Mouse (Mus musculus) layer of hippocampus, postnatal 10 days (tissue): Measurements from ENCODE around the gene Lsr. TPM values are rescaled to one million over a fixed set of nuclear protein-coding genes. Genes with fewer than 3 reads are reported as not detected.
"Not testable (repeated sequence)": the region's sequence is repeated elsewhere in the genome, so short reads cannot be mapped to it uniquely, and the experiment has no call there.

Source experiments
- DNase-seq, 2 experiments: peaks; one replicate each; pipeline ENCODE4 v3.0.0; 2021; ENCODE audit warnings: low spot score in 2 of 2
- total RNA-seq, 2 experiments: library from RNA; stranded (reverse); gene quantifications; 2 replicates each; pipeline ENCODE4 v1.2.3; 2021

Gene Lsr
- total RNA-seq, 2 experiments from 2014 or later: 11.8 to 15.1 TPM

DNA sequence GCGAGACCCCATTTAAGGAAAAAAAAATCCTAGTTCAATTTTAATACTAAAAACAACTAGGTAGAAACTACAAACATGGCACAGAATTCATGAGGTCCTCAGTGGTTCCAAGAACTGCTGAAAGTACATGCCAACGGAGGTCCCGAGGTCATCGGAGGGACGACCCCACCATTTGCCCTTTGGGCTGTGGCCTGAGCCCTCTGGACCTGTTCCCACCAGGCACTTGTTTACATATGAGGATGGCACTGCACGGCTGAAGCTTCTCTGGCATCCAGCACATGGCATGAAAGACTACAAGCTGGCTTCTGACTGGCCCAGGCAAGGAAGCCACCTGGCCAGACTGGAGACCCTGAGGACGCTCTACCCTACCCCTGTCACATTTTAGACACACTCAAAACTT, 8.9 kb downstream of the Lsr start:
- no peak for DNase-seq

DNA sequence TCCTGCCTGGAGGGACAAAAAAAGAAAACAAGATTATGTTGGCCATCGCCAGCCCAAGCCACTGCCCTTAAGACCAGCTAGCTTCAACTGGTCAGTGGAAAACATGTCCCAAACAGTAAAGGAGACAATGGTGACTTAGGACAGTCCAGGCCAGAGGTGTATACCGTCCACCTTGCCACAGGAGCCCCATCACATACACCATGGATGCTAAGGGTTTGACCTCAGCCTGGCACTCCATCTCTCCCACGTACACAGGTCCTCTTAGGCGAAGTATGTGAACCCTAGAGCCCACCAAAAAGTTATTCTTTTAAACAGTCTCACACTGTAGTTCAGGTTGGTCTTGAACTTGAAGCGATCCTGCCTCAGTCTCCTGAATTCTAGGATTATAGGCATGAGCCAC, 10.4 kb downstream of the Lsr start:
- no peak for DNase-seq

- no peak for DNase-seq
Observed at GRCm38 (mm10) chr7:30959786-30960349, 13.4 kb downstream of the Lsr start.

DNA sequence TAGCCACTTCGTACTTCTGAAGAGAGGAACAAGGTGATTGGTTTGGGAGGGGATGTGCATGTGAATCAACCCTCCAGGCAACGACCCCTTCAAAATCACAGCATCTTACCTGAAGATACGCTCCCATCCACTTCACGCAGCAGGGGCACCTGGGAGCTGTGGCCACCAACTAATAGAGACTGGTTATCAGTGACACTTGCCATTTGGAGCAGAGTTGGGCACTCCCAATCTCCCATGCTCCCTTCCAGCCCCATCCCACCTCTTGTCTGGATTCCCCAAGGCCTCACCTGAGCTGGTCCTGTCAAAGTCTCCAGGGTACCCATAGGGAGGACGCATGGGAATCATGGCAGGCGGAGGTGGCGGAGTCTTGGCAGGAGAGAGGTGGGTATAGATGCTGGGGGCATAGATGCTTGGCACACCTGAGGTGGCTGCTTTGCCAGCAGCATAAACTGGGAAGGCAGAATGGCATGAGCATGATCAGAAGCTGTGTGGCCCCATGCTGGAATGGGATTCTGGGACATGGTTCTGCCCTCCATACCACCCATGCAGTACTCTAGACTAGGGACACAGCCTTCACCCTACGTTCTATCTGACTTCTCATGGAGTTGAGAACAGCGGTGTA, 14.3 kb downstream of the Lsr start:
- DNase-seq: no peak

DNA sequence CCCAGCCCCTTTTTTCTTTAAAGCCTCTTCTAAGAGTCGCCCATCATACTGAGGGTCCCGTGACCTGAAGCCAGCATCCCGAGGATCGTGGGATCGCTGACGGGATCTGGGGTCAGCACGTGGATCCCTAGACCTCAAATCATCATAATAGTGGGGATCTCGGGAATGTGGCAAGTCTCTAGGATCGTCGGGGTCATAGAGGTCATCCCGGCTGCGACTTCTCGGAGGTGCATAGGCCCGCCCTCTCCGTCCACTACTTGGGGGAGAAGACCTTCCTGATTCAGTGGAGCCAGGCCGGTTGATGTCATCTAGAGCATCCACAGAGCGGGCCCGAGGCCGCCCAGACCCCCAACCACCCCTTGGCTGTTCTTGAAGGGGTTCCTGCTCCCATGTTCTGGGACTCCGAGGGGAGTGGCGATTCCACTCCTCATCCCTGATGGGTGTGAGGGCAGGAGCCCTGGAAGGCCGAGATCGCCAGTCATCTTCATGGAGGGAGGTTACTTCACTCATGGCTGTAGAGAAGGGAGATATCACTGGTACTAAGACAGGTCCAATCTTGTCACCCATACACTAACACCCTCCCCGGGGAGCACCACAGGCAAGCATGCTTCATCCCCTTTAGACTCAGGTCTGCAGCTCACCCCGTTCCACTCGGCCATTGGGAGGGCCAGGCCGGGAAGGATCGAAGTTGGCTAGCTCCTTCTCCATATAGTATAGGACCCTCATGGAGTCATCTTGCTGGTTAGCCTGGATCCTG, 15.0 kb downstream of the Lsr start:
- DNase-seq: no peak

DNA sequence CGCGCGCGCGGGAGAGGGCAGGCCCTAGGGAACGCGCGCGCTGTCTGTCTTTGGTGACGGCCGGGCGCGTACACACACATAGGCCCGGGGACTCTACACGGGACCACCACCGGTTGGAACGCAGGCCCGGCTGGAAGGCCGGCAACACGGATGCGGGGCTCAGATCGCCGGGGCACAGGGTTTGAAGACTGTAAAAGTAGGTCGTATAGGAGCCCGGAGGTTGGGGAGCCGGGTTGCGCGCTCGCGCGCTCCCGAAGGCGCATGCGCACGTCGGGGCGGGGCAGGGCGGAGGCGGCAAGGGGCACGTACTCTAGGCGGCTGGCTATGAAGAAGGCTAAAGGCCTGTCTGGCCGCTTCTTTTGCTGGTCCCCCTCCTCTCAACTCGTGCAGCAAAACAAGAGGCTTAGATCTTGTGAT, 15.9 kb downstream of the Lsr start:
- DNase-seq: peak; percentile 88 to 93

- peak; percentile 76 to 83 for DNase-seq
Observed at GRCm38 (mm10) chr7:30956756-30957366, 16.4 kb downstream of the Lsr start, which contains the start of gene Usf2. TSS of gene Usf2 (minus strand) at chr7:30956803.

DNA sequence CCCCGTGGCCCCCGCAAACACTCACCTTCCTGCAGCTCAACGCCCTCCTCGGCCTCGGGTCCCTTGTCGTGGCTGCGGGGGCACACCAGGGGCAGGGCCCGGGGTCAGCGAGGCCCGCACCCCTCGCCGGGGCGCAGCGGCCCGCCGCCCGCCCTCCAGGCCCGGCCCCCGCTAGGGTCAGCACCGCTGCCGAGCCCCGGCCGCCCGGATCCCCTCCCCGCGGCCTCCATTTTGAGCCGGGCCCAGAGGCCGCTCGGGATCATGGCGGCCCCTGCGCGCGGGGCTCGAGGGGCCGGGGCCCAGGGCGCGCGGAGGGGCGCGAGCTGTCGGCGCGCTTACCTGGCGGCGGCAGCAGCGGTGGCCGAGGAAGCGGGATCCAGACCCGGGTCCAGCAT, 16.9 kb downstream of the Lsr start:
- DNase-seq: peak in 1 of 2 experiments; percentile 44

- DNase-seq: peak; percentile 81 to 84
Observed at GRCm38 (mm10) chr7:30955584-30956356, 17.5 kb downstream of the Lsr start.

DNA sequence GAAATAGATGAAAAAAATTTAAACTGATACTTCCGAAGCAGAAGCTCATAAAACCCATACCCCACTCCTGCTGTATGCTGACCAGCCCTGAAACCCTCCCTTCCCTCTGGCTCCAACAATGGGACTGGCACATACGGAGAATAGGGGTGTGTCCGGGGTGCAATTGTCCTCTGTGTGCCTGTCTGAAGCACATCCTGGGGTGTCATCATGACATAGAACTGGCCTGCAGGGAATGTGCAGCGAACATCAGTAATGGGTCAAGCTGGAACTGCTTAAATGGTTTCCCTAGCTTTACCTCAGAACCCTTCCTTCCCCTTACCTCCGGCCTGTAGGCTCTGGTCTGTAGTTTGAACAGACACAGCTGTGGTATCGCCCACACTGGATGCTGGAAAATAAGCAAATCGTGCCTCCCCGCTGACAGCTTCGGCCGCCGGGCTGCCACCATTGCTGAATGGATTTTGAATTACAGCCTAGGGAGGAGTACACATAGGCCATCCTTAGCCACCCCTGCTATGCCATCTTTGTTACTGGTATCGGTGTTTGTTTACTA, 18.2 kb downstream of the Lsr start:
- no peak for DNase-seq

GRCm38 (mm10) chr7:30954036-30954435, 19.2 kb downstream of the Lsr start:
- DNase-seq: no peak

GRCm38 (mm10) chr7:30953459-30953858, 19.8 kb downstream of the Lsr start:
- DNase-seq: no peak

DNA sequence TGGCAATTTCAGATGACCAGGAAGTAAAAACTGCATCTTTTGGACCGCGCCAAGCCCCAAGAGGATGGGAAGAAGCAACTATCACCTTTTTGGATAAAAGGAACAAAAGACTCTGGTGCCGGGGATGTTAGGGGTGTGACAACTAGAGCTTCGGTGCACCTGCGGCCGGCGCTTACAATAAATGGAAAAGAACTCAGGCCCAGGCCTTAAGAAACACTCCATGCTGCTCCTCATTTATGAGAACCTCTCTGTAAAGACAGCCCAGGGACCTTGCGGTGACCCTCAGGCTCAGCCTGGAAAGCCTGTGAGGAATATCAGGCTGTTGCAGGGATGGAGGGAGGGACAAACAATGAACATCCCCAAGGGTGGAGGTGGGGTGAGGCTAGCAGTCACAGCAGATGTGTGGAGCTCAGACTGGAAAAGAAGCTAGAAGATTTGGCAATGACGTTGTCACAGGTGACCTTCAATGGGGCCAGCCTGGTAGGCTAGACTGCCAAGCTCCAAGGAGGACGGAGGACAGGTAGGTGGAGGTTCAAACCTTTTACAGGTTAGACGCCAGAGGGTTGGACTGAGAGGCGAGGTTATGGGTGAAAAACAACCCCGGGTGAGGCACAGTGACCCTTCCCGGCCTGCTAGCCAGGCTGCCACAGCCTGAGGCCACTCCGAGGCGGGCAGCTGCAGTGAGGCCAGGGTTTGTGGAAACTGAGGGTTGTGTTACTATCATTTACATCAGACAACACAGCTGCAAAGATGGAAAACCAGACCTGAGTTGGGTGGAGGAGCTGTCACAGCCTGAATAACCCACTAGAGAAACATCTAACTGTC, 20.6 kb downstream of the Lsr start:
- no peak for DNase-seq

DNA sequence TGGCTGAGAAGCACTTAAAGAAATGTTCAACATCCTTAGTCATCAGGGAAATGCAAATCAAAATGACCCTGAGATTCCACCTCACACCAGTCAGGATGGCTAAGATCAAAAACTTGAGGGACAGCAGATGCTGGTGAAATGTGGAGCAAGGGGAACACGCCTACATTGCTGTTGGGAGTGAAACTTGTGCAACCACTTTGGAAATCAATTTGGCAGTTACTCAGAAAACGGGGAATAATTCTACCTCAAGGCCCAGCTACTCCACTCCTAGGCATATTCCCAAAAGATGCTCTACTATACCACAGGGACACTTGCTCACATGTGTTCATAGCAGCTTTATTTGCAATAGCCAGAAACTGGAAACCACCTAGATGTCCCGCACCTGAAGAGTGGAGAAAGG, 23.4 kb downstream of the Lsr start:
- DNase-seq: not testable (repeated sequence)

GRCm38 (mm10) chr7:30945876-30946275, 27.4 kb downstream of the Lsr start:
- DNase-seq: peak in 1 of 2 experiments; percentile 8

DNA sequence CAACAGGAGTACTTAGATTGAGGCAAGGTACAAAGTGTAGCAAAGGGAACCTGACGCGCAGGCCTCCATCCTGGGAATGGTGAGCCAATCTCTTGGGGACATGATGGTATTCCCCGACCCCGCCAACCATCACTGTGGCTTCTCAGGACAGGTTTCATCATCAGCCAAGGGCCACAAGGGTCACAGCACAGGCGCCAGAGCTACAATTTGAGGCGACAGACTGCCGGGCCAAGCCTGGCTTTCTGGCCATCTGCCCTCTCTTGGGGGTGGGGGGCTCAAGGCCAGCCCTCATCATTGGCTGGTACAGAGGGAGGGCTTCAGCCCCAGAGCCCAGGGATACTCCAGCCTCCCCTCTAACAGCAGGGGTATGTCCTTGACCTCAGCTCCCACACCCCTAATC, 27.8 kb downstream of the Lsr start:
- peak in 1 of 2 experiments; percentile 42 for DNase-seq

DNA sequence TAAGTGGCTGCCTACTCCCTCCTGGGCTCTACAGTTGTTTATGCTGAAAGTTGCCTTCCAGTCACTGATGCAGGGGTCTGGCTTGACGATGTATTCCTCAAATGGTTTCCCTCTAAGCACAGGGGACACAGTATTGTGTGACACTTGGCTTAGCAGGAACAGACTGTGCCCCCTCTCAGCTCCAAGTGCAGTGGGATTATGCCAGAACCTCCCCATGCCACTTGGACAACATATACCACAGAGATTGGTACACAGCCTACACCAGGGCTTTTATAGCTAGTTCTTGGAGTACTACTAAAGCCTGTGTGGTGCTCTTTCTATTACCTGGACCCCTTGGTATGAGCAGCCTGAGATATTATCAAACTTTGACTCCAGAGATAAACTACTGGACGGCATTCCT, 28.6 kb downstream of the Lsr start:
- peak in 1 of 2 experiments; percentile 13 for DNase-seq

DNA sequence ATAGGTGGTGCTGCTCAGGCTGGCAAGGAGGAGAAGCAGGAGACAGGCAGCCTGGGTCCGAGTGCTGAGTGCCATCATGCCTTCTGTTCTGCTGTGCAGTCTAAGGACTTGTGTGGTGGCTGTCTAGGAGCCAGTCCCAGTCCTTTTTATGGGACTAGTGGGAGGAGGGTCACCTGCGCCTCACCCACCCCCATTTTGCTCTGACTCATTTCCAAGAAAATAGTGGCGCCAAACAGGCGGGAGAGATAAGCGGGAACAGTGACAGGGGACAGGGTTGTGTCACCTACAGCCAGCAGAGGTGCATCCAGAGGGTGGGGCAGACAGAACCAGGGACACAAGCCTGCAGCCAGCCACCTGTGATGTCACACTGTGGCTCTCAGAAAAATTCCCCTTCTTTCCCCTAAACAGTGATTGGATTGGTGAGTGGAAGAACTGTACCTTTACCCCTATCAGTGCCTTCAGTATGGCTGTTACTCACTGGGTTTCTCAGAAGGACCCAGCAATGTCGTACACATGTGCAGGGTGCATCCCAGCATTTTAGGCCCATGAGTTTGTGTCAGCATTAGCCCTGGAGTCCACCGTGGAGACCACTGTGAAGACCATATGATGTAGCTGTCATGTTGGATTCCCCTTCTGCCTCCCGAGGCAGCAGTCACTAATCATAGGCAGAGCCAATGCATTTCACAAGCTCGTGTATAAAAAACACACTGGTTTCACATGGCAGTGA, 29.2 kb downstream of the Lsr start, which contains the start of gene Hamp:
TSS of gene Hamp (minus strand) at position 124 of the 727 bp plus-strand sequence.
- DNase-seq: peak in 1 of 2 experiments; percentile 12

DNA sequence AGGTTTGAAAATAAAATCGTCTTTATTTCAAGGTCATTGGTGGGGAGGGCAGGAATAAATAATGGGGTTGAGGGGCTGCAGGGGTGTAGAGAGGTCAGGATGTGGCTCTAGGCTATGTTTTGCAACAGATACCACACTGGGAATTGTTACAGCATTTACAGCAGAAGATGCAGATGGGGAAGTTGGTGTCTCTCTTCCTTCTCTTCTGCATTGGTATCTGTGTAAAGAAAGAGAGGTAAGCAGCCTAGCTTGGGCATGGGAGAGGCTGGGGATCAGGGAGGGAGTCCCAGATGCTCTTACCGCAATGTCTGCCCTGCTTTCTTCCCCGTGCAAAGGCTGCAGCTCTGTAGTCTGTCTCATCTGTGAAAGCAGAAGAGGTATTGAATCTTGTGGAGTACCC, 30.9 kb downstream of the Lsr start:
- not testable (repeated sequence) for DNase-seq
